Mouse (Mus musculus): Measurements from ENCODE around the gene Csrnp1.

Gene Csrnp1

GRCm38 (mm10) chr9:119948804-119949203, 35.7 kb downstream of the Csrnp1 start:
- DNase-seq (ENCODE audit: low read depth, low spot score) = no peak

GRCm38 (mm10) chr9:119945173-119945900, 39.1 kb downstream of the Csrnp1 start:
- DNase-seq (ENCODE audit: low read depth, low spot score) = no peak

- DNase-seq (ENCODE audit: low read depth, low spot score) = no peak
These were observed 41.1 kb downstream of the Csrnp1 start for GRCm38 (mm10) chr9:119943326-119943725.

- no peak for DNase-seq (ENCODE audit: low read depth, low spot score)
These were observed 42.6 kb downstream of the Csrnp1 start for GRCm38 (mm10) chr9:119941861-119942260.

GRCm38 (mm10) chr9:119941407-119941806, 43.1 kb downstream of the Csrnp1 start:
- DNase-seq (ENCODE audit: low read depth, low spot score) = no peak

GRCm38 (mm10) chr9:119939646-119940045, 44.8 kb downstream of the Csrnp1 start:
- no peak for DNase-seq (ENCODE audit: low read depth, low spot score)

- DNase-seq (ENCODE audit: low read depth, low spot score) = no peak
These were observed 46.0 kb downstream of the Csrnp1 start for GRCm38 (mm10) chr9:119938496-119938895.

- DNase-seq (ENCODE audit: low read depth, low spot score) = peak; percentile 70
These were observed 47.3 kb downstream of the Csrnp1 start, which contains the start of the genes Gorasp1 and Ttc21a for GRCm38 (mm10) chr9:119937005-119937773. Gorasp1 (minus strand) TSS chr9:119937565. Ttc21a (plus strand) TSS chr9:119937606.

GRCm38 (mm10) chr9:119933675-119934074, 50.8 kb downstream of the Csrnp1 start:
- no peak for DNase-seq (ENCODE audit: low read depth, low spot score)

GRCm38 (mm10) chr9:119932358-119932757, 52.1 kb downstream of the Csrnp1 start:
- no peak for DNase-seq (ENCODE audit: low read depth, low spot score)

GRCm38 (mm10) chr9:119926497-119926896, 58.0 kb downstream of the Csrnp1 start:
- DNase-seq (ENCODE audit: low read depth, low spot score) = no peak

- no peak for DNase-seq (ENCODE audit: low read depth, low spot score)
These were observed 58.7 kb downstream of the Csrnp1 start for GRCm38 (mm10) chr9:119925729-119926128.

GRCm38 (mm10) chr9:119925120-119925657, 59.3 kb downstream of the Csrnp1 start:
- no peak for DNase-seq (ENCODE audit: low read depth, low spot score)

- no peak for DNase-seq (ENCODE audit: low read depth, low spot score)
These were observed 61.0 kb downstream of the Csrnp1 start for GRCm38 (mm10) chr9:119923462-119923861.

Data from brain, embryonic 18.5 days (tissue).